Mouse (Mus musculus) layer of hippocampus, postnatal 36 days (tissue): Measurements from ENCODE around the gene Nps. TPM values are rescaled to one million over a fixed set of nuclear protein-coding genes. Genes with fewer than 3 reads are reported as not detected.

ENCODE experiments used
- DNase-seq, 2 experiments: peaks; one replicate each; pipeline ENCODE4 v3.0.0; 2022
- total RNA-seq, 2 experiments: library from RNA; stranded (reverse); gene quantifications; 2 replicates each; pipeline ENCODE4 v1.2.3; 2021

The Nps gene
- total RNA-seq: not detected

GRCm38 (mm10) chr7:135258053-135258753 is at the start of gene Nps:
Gene Nps (plus strand): TSS chr7:135258703.
- peak in 1 of 2 experiments; percentile 14 for DNase-seq

GRCm38 (mm10) chr7:135208947-135209567 is 49.4 kb upstream of the Nps start:
- no peak for DNase-seq

GRCm38 (mm10) chr7:135210296-135210695 is 48.2 kb upstream of the Nps start:
- no peak for DNase-seq

DNA sequence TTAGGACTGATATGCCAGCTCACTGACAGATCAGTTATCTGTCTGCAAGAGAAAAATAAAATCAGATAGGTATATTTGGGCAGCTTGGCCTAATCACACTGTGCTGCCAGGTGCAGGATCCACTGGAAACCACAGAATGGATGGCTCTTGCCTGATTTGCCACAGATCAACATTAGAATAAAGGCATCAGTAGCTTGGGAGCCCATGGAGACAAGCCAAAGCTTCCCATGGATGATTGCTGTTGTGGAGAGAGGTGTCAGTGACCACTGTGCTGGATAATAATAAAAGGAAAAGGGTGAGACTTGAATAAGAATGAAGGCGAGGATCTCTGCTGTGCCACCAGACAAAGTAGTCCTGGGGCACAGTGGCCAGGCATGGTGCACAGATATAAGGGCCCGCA is 47.7 kb upstream of the Nps start:
- DNase-seq: no peak

GRCm38 (mm10) chr7:135212505-135212904 is 46.0 kb upstream of the Nps start:
- no peak for DNase-seq

DNA sequence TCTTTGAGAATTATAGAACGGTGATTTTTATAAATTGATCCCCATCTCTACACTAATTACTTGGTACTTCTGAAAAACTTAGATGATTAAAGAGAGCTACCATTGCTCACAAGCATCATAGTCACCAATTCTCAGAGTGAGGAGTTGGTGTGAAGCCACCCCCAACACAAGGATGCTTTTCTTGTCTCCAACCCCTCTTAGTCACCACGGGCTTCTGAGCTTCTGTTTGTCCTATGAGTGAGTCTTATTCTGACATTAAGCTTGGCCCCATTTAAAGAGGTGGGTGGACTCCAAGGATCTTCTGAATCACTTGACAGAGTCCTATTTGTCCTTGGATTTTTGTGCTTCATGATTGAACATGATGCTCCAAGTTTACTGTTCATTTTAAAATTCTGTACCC is 37.0 kb upstream of the Nps start:
- no peak for DNase-seq

DNA sequence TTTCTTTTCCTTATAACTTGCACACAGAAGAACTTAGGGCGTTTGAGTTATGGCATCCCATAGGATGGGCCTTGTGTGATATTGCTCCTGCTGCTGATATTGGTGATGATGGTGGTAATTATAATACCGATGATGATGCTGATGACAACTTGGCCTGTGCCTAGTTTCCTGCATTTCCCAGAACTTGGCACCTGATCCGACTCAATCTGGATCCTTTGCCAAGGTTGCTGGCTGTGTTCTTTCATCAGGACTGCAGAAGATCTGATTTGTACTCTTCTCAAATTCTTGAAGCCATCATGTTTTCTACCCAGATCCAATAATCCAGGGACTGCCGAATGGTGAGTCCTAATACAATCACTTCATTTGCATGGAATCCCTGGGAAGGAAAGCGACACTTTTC is 32.5 kb upstream of the Nps start:
- no peak for DNase-seq

- no peak for DNase-seq
Measured at GRCm38 (mm10) chr7:135237152-135237551, 21.4 kb upstream of the Nps start.

- DNase-seq: no peak
Measured at GRCm38 (mm10) chr7:135239441-135239840, 19.1 kb upstream of the Nps start.

DNA sequence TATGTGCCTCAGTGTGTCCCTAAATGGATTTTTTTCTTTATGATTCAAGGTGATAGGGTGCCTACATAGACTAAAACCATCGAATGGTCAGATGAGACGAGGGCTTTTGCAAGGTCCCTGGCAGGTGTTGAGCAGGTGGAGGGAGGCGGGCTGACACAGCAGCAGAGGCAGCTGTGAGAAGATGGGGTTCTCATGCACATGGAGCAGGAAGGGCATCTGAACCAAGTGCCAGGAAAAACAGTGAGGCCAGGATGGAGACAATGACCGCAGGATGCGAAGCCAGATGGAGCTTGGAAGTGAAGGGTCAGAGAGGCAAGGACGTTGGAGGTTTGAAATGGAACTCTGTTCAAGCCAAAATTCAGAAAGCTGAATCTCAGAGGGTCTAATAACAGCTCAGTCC is 18.5 kb upstream of the Nps start:
- no peak for DNase-seq

DNA sequence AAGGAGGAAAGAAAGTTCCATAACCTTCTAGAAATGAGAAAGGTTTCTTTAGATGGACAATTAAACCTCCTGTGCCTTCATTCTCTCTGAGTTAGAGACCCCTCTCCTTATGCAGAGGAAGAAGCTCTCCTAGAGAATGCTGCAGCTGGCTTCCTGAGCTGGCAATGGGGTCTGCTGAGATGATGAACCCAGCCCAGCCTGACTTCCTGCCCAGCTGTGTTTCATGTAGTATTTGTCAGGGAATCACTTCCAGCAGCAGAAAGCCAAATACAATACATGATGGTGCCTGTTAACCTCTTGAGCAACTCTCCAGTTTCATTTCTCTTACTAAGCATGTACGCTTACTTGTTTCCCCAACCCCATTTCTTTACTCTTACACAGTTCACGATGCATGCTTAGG is 17.9 kb upstream of the Nps start:
- no peak for DNase-seq

DNA sequence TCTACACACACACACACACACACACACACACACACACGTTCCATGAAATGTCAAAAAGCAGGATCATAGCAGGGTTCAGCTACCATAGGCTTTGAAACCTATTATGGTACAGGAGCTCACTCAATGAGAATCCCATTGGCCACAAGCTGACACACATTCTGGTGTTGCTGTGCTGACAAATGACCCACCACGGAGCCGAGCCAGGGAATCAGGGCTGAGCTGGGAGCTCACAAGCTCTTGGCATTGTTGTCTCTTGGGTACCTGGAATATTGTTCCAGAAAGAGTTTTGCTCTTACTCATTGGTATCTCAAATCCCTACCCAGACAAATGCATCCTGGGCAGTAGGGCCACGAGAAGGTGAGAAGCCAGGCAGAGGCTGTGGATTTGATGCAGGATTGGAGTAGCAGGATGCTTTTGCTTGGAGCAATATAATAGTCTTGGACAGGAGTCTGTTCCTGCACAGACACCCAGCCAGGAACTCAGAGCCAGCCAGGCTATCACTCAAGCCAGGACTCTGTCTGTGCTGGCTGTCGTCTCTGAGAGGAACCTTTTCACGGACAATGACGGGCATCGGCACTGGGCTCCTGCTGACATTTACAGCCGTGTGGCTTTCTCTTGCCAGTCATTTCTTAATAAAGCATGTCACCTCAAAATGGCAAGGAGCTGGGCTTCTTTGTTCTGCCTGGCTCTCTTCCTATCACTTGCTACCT is 14.2 kb upstream of the Nps start:
- DNase-seq: no peak

- DNase-seq: no peak
Measured at GRCm38 (mm10) chr7:135246386-135246785, 12.1 kb upstream of the Nps start.

DNA sequence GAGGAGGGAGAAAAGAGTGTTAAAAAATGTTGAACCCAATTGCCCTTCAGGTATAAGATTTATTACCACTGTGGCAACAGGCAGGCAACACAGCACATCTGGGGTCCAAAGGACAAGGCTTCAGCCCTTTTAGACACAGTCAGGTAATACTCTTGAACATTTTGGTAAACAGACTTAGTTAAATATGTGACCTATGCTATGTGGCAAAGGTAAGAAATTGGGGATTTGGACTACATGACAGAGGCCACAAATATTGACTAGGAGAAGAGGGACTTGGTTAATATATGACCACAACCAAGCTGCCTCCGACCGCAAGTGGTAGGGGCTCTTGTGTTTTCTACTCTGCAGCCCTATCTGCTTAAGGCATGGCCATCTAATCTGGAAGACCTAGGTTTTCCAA is 5.3 kb upstream of the Nps start:
- no peak for DNase-seq

- no peak for DNase-seq
Measured at GRCm38 (mm10) chr7:135254423-135254822, 4.1 kb upstream of the Nps start.

DNA sequence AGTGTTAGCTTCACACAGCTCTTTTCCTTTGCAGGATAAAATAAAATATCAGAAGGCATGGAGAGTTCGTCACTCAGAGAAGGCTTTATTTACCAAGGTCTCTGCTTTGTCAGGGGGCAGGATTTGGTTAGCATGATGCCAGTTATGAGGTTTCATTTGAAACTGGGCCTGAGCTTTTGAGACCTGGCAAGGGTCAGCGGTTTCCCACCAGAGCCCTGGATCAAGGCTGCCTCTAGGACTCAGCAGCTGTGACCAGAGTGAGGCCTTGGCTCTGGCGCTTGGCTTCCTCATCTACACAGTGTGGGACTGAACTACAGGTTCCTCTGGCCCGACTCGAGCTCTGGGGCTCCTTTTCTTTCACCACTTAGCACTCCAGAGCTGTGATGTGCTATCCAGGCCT is 12.5 kb downstream of the Nps start:
- no peak for DNase-seq

- no peak for DNase-seq
Measured at GRCm38 (mm10) chr7:135283212-135283611, 24.7 kb downstream of the Nps start.

DNA sequence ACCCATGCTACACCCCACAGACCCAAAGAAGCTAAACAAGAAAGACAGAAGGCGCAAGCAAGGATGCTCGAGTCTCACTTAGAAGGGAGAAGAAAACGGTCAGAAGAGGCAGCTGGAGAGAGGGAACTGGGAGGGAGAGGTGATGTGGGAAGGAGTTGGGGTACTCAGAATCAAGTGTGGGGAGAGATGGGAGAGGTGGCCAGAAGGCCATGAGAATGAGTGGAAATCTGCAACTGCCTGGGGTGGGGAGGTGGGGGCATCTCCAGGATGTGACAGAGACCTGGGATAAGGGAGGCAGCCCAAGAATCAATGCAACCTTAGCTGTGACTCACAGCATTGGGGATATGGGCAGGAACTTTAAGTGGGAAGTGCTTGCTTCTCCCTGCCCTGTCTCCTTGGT is 31.5 kb downstream of the Nps start:
- no peak for DNase-seq

DNA sequence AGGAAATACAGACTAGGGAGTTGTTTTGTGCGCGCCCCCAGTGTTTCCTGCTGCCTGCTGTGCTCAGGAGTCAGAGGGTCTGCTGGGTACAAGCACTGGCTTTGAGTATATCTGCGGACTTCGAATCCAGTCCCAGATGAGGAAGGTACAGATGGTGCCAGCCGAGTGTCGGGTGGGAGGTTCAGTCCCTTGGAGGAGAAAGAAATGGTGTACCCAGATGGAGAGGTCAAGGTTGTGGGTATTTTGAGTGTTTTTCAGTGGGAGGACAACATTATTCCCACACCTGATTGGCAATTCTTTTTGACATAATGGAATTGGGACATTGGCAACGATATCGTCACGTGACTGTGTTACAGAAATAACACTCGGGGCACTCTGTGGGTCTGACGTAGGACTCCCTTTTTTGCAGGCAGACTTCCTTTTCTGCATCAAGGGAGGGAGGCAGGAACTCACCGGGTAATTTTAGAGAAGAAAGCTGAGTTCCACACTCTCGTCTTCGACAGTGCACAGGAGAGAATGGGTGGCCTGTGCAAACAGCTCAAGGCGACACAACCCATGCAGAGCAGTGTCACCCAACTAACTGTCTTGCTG is 33.2 kb downstream of the Nps start:
- no peak for DNase-seq

GRCm38 (mm10) chr7:135294498-135294897 is 36.0 kb downstream of the Nps start:
- DNase-seq: no peak

- DNase-seq: no peak
Measured at GRCm38 (mm10) chr7:135304496-135304895, 46.0 kb downstream of the Nps start.
